Mouse (Mus musculus) forebrain, embryonic 11.5 days (tissue): Measurements from ENCODE around the gene Cecr2. TPM values are rescaled to one million over a fixed set of nuclear protein-coding genes. Genes with fewer than 3 reads are reported as not detected.
"Not testable (repeated sequence)": the region's sequence is repeated elsewhere in the genome, so short reads cannot be mapped to it uniquely, and the experiment has no call there.

Experiments used
- ATAC-seq: fragments of 200-750 bp; cut with Nextera tagmentation; replicated peaks from 2 replicates; pipeline ENCODE4 v1.8.0; 2017; ENCODE audit warnings: moderate TSS enrichment; ENCODE audit not compliant: low FRiP score
- DNase-seq: peaks from one replicate; pipeline ENCODE4 v3.0.0-alpha.2; 2017; ENCODE audit warnings: low spot score
- H3K27ac ChIP-seq: fragments of 300-500 bp; sonication (generic); 2 replicates; pipeline ENCODE4 v1.5.1; 2014; ENCODE audit warnings: low read depth, low read length
- H3K27me3 ChIP-seq: fragments of 300-500 bp; sonication (generic); 2 replicates; pipeline ENCODE4 v1.6.1; 2014; ENCODE audit warnings: mild to moderate bottlenecking, low read length, mixed read lengths; ENCODE audit not compliant: control insufficient read depth, insufficient read depth
- H3K36me3 ChIP-seq: fragments of 300-500 bp; sonication (generic); 2 replicates; pipeline ENCODE4 v1.6.1; 2014; ENCODE audit warnings: mild to moderate bottlenecking, low read length, moderate library complexity, mixed read lengths; ENCODE audit not compliant: control insufficient read depth, insufficient read depth
- H3K4me1 ChIP-seq: fragments of 300-500 bp; sonication (generic); replicated peaks from 2 replicates; pipeline ENCODE4 v1.6.1; 2014; ENCODE audit warnings: low read length, mixed read lengths; ENCODE audit not compliant: control insufficient read depth, insufficient read depth
- H3K4me2 ChIP-seq: fragments of 300-500 bp; sonication (generic); 2 replicates; pipeline ENCODE4 v1.6.1; 2014; ENCODE audit warnings: low read depth, mild to moderate bottlenecking, low read length, moderate library complexity, mixed read lengths; ENCODE audit not compliant: severe bottlenecking
- H3K4me3 ChIP-seq: fragments of 300-500 bp; sonication (generic); 2 replicates; pipeline ENCODE4 v1.5.1; 2014; ENCODE audit warnings: low read depth, low read length
- H3K9ac ChIP-seq: fragments of 300-500 bp; sonication (generic); 2 replicates; pipeline ENCODE4 v1.6.1; 2014; ENCODE audit warnings: low read length
- H3K9me3 ChIP-seq: fragments of 300-500 bp; sonication (generic); 2 replicates; pipeline ENCODE4 v1.6.1; 2016; ENCODE audit warnings: low read length, mixed read lengths; ENCODE audit not compliant: control insufficient read depth
- WGBS: fragments of 180-500 bp; shearing (Covaris S2); extraction: QIAGEN DNeasy Blood & Tissue Kit; methylation state at CpG from one replicate; pipeline ENCODE4 v1.1.7; 2014; 5-methylcytosine and 5-hydroxymethylcytosine counted together
- polyA plus RNA-seq: library from polyadenylated mRNA; unstranded; fragments of >200 nt; fragmentation: Nextera tagmentation; extraction: Ambion mirVana; gene quantifications from 2 replicates; pipeline ENCODE4 v1.2.1, GENCODE M21; 2014

Cecr2 gene
- polyA plus RNA-seq, 1 experiment from 2014 or later = 22.0 TPM

DNA sequence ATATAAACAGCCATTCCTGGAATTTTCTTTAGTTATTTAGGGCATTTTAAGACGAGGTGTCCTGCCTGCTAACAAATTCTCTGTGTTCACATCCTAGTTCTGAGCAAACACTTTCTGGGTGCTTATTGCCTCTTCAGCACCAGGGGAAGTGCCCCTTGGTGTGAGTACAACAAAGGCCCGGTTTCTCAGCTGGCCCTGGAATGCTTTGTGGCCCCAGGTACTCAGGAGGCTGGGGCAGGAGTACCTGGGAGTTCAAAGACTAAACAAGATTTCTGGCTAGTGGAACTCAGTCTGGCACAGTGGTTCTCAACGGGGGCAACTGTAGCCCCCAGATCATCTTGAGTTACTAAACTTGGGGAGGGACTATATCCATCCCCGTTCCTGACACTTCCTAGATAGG lies 26.6 kb upstream of the Cecr2 start:
- ATAC-seq = no peak
- no peak overlapping the region for H3K27ac ChIP-seq
- 33% methylated on average over 4 of the region's 4 CpGs for WGBS

DNA sequence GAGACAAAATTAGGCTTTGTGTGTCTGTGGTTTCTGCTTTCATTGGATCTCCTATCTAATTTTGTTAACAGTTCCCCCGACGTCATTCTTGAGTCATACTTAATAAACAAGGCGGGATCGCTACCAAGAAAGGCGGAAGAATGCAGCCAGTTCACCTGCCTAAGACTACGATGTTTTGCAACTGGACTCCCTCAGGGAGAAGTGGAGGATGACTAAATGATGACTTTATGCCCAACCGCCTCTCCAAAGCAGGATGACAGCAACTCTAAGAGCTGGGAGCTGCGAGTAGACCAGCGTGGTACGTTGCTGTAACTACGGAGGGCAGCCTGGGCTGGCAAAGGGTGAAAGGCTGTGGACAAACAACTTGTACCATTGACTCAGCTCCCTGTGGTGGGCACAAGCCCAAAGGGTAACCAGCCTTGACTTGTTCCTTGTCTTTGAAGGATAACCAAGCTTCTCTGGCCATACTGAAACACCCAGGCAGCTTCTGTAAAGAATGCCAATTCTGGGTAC lies 24.2 kb upstream of the Cecr2 start:
- H3K9me3 ChIP-seq = no peaks in the 10 kb centered on the region

More for the DNA sequence above, 26.6 kb upstream of the Cecr2 start:
- no peak for DNase-seq
- H3K4me3 ChIP-seq = no peak overlapping the region
- no peaks in the 10 kb centered on the region for H3K9me3 ChIP-seq
- no peak overlapping the region for H3K9ac ChIP-seq
- no peaks in the 10 kb centered on the region for H3K36me3 ChIP-seq
- H3K27me3 ChIP-seq = no peaks in the 10 kb centered on the region
- H3K4me2 ChIP-seq = no peak overlapping the region
- H3K4me1 ChIP-seq = no peaks in the 10 kb centered on the region

DNA sequence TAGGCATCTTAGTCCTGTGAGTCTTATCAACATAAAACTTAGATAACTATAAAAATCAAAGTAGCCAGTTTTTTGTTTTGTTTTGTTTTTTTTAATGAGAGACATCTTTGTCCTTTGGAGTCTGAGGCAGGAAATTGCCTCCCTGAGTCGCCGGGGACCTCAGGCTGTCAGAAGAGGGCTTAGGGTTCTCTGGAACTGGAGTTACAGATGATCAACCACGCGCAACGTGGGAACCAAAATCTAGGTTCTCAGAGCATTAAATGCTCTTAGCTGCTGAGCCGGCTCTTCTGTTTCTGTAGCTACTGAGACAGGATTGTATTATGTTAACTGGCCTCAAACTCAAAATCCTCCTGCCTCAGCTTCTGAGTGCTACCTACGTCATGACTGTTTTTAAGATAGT lies 22.4 kb upstream of the Cecr2 start:
- no peaks in the 10 kb centered on the region for H3K9me3 ChIP-seq
- no peak overlapping the region for H3K4me2 ChIP-seq
- no peak overlapping the region for H3K9ac ChIP-seq
- 56% methylated on average over 7 of the region's 7 CpGs for WGBS
- no peak for DNase-seq
- H3K4me3 ChIP-seq = no peak overlapping the region
- no peak overlapping the region for H3K27ac ChIP-seq
- no peaks in the 10 kb centered on the region for H3K4me1 ChIP-seq
- no peak for ATAC-seq
- no peaks in the 10 kb centered on the region for H3K27me3 ChIP-seq
- no peaks in the 10 kb centered on the region for H3K36me3 ChIP-seq

More for the DNA sequence above, 24.2 kb upstream of the Cecr2 start:
- WGBS = 93% methylated on average over 11 of the region's 11 CpGs
- no peaks in the 10 kb centered on the region for H3K27me3 ChIP-seq
- H3K4me3 ChIP-seq = no peak overlapping the region
- H3K27ac ChIP-seq = no peak overlapping the region
- no peaks in the 10 kb centered on the region for H3K4me1 ChIP-seq
- H3K4me2 ChIP-seq = no peak overlapping the region
- no peaks in the 10 kb centered on the region for H3K36me3 ChIP-seq
- no peak for DNase-seq
- no peak for ATAC-seq
- no peak overlapping the region for H3K9ac ChIP-seq

DNA sequence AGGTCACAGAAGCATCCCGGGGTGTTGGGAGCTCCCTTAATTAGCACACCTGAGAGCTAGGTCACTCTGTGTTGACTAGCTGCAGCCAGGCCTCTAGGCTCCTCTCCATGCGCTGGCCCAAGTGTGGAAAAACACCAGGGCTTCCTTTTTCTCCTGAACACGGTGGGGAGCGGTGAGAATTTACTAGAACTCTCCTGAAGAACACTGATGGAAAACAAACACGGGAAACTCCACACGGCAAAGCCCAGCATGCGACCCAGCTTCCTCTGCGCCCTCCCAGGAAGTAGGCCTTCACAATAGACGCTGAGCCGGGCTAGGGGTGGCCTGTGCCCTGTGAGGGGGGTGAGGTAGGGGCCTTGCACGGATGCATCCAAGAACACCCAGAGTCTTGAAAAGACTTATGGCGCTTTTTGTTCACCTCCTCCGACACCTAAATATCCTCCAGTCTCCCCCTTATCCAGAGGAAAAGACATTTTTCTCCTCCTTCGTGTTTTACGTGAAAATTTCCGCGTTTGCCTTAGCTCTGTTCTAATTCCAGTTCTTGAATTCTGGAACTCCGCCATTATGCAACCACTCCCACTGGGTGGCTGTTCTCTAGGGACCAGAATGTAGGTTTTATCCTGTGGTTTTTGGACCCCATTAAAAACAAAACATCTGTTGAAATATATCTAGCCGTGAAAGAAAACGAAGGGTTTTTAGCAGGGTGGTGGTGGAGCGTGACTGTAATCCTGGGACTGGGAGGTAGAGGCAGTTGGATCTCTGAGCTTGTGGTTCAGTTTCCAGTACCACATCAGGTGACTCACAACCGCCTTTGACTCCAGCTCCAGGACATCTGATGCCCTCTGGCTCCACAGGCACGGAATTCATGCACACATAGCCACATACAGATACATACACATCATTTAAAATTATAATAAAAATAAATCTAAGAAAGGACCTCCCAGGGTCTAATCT lies 21.5 kb upstream of the Cecr2 start:
- Histone ChIP-seq H3K27me3 (no peaks in the 10 kb centered on the region), H3K4me3 (no peak overlapping the region), H3K27ac (no peak overlapping the region; the same call in 1 of the 2 replicates), H3K36me3 (no peaks in the 10 kb centered on the region), H3K4me1 (no peaks in the 10 kb centered on the region), H3K9ac (no peak overlapping the region), H3K4me2 (no peak overlapping the region), H3K9me3 (no peaks in the 10 kb centered on the region)
- ATAC-seq (no peak), DNase-seq (no peak)
- WGBS = 54% methylated on average over 23 of the region's 23 CpGs

DNA sequence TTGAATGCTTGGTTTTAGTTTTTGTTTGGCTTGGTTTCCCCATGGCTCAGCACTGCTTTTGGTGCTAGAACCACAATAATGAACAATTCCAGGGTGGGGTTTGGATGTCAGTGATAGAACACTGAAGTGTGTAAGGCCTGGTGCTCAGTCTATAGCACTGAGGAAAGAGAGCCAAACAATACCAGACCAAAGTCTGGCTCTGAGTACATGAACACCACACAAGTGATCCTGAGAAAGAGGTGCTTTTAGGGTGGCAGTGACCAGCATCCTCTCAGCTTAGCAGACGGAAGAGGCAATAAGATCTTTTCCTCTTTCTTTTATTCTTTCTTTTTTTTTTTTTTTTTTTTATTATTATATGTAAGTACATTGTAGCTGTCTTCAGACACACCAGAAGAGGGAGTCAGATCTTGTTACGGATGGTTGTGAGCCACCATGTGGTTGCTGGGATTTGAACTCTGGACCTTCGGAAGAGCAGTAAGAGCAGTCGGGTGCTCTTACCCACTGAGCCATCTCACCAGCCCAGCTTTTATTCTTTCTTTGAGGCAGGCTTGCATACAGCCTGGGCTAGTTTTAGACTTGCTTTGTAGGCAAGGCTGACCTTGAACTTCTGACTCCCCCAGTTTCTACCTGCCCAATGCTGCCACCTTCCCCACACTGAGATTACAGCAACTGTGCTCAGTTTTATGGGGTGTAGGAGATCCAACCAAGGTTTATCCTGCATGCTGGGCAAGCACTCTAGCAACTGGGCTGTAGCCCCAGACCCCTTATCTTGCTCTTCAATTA lies 18.7 kb upstream of the Cecr2 start:
- not testable (repeated sequence) for ATAC-seq, H3K27me3 ChIP-seq, H3K4me2 ChIP-seq, H3K9ac ChIP-seq, H3K4me1 ChIP-seq, H3K27ac ChIP-seq, H3K9me3 ChIP-seq, H3K36me3 ChIP-seq, DNase-seq, H3K4me3 ChIP-seq
- 90% methylated on average over 3 of the region's 4 CpGs for WGBS

DNA sequence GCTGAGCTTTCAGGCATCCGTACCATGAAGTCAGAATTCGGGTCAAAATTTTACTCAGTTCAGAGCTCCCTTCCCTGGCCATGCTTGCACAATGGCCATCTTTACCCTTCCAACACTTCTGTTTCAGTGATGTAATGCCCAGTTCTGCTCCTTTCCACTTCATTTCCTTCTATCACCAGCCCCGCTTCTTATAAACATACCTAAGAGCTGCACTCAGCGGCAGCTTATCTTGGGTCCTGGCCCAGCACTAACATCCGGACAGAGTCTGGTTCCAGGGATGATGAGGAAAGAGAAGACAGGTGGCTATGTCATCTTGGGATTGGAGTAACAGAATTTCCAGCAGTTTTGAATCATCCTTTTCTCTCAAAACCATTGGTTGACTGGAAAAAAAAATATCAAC lies 18.0 kb upstream of the Cecr2 start:
- H3K4me1 ChIP-seq = no peaks in the 10 kb centered on the region
- DNase-seq (no peak), ATAC-seq (no peak)
- H3K27ac ChIP-seq = no peak overlapping the region
- H3K36me3 ChIP-seq = no peaks in the 10 kb centered on the region
- no peak overlapping the region for H3K9ac ChIP-seq
- H3K27me3 ChIP-seq = no peaks in the 10 kb centered on the region
- whole genome bisulfite sequencing = 81% methylated on average over 5 of the region's 5 CpGs
- no peak overlapping the region for H3K4me3 ChIP-seq
- H3K9me3 ChIP-seq = no peaks in the 10 kb centered on the region
- H3K4me2 ChIP-seq = no peak overlapping the region

DNA sequence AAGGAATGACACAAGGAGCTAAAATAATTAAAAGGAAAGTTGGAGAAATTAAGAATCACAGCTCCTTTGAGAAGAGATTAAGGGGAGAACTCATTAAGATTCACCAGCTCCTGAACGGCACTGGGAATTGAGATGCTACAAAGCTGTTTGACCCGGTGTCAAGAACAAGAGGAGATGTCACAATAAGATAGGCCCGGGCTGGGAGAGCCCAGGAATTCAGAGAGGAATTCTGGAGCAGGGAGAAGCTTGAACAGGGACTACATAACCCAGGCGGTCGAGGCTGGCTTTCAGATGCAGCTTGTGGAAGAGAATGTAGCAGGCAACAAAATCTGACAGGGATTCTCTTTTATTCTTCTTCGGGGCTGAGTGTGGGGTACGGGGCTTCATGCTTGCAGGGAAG lies 13.5 kb upstream of the Cecr2 start:
- no peak overlapping the region for H3K9ac ChIP-seq
- WGBS = 20% methylated on average over 7 of the region's 7 CpGs
- no peaks in the 10 kb centered on the region for H3K27me3 ChIP-seq
- DNase-seq = no peak
- no peaks in the 10 kb centered on the region for H3K9me3 ChIP-seq
- no peak overlapping the region for H3K27ac ChIP-seq
- no peaks in the 10 kb centered on the region for H3K4me1 ChIP-seq
- H3K36me3 ChIP-seq = no peaks in the 10 kb centered on the region
- ATAC-seq = no peak
- no peak overlapping the region for H3K4me2 ChIP-seq
- H3K4me3 ChIP-seq = no peak overlapping the region

DNA sequence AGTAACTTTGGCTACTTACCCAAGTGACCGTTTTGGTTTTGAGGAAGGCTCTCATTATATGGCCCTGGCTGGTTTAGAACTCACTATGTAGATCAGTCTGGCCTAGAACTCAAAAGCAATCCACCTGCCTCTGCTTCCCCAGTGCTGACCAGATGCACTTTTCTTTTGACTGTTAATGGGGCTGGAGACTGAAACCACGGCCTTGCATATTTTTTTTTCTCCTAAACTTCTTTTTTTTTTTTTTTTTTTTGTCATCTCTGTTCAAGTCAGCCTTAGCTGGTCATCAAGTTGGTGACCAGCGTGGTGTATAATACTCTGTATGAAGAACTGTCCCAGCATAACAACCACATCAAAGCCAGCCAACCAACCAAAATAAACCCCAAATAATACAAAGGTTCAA lies 10.5 kb upstream of the Cecr2 start:
- Histone ChIP-seq H3K4me1 (no peaks in the 10 kb centered on the region), H3K27ac (no peak overlapping the region), H3K9ac (no peak overlapping the region), H3K4me2 (no peak overlapping the region), H3K4me3 (no peak overlapping the region), H3K27me3 (no peaks in the 10 kb centered on the region), H3K9me3 (no peaks in the 10 kb centered on the region), H3K36me3 (no peaks in the 10 kb centered on the region)
- no peak for ATAC-seq
- 87% methylated on average over 3 of the region's 3 CpGs for WGBS
- DNase-seq = no peak
